Mouse (Mus musculus): ENCODE results near the gene Cldn10.
"Not testable (repeated sequence)": the region's sequence is repeated elsewhere in the genome, so short reads cannot be mapped to it uniquely, and the experiment has no call there.

Gene Cldn10

DNA sequence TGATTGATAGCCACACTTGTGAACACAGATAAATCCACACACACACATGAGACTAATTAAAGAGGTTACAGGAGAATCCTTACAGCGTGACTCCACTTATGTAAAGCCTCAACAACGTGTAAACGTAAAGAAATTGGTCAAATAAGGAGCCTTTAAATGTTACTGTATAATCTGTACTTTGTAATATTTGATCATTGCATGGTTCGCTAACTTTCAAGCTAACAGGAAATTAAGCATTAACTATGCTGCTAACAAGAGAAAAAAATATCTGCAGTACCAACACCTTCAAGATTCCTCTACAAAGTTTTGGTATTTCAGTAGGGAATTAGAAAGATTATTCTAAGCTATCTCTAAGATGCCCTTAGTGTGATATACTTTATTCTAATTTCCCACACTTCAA, at the start of gene Cldn10:
TSS of gene Cldn10 (plus strand) at position 288 of the 400 bp plus-strand sequence.
- no peak for DNase-seq (ENCODE audit: inconsistent ontology term)

DNA sequence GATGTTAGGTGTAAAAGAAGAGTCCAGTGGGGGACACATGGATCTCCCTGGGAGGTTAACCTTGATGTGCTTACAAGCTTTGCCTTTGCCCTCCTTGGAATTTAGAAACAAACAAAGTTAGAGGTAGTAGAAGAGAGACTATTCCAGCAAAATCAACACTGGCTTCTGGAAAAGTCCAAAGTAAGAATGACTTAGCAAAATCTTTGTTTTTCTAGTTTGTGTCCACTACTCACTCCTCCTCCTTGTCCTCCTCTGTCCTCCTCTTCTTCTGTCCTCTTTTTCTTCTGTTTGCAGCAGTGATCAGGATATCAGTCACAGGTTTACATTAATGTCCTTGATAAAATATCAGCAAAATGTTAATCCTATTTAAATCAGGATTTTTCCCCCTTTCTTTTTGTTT, 45.9 kb upstream of the Cldn10 start:
- no peak for DNase-seq (ENCODE audit: inconsistent ontology term)

DNA sequence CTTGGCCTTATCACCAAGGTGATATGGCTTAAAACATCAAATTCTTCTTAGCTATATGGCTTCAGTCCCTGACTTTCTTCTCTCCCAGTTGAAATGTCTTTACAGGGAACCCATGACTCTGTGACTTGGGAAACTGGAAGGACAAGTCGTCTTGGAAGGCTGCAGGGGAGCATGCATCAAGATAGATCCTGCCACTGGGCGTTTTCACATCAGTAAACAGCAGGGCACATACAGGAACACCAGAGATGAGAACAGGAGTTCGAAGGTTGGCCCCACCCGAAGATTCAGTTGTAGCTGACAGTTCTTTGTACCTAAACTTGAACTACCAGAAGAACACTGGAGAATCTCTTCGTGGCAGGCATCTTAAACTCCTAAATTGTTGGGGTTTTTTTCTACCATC, 44.8 kb upstream of the Cldn10 start:
- DNase-seq (ENCODE audit: inconsistent ontology term): no peak

DNA sequence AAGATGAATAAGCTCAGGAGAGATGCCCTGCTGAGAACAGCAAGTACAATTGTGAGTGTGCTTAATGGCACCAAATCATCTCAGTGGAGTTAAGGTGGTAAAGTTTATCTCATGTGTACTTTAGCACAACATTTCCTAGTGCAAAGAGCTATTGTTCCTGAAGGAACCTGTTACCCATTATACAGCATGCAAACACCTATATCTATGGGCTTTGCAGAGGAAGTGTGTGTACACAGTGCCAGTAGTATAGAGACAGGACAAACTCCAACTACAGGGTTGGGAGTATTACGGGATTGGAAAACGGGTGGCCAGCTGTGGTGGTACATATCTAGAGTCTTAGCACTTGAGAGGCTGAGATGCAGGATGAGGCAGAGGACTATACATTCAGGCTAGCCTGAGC, 38.6 kb upstream of the Cldn10 start:
- no peak for DNase-seq (ENCODE audit: inconsistent ontology term)

DNA sequence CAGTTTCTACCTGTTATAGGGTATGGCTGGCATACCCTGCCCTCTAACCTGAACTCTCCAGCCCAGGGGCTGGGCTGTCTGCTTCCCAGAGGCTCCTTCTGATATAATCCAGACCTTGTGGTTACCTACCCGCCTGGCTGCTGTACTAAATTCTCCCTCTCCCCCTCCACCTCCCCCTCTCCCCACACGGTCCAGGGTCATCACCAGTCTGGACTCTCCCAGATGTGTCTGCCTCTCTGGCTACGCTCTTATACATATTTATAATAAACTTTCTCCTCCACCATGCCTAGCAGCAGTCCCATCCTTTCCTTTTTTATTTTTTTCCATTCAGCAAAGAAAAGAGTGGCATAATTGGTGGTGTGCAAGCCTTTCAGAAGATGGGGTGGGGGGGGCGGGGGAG, 38.0 kb upstream of the Cldn10 start:
- DNase-seq (ENCODE audit: inconsistent ontology term): no peak

DNA sequence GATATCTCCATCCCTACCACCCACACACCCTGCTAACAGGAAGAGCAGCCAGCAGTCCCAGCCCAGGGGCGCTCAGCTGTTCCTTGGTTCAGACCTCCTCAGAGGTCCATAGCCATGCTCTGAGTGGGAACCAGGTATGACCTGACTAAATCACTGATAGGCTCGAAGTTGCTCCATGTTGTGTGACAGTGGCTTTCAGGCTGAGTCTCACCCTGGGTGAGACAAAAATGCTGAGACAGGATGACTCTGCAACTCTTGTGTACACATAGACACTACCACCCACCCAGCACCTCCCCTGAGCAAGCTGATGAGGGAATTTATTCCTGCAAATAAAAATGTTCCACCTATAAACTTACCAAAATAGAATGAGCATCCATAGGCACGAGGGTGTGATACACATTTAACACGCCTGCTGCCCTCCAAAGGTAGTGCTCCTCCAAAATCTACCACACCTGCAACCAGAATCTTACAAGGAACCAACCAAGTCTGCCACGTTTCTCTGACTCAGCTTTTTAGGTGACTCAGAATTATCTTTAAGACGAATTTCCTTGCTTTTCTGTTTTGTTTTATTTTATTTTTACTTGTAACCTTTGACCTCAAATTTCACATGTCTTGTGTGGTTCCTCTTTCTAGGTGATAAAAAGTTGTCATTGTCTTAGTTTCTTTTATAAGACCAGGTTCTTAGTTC, 37.1 kb upstream of the Cldn10 start:
- no peak for DNase-seq (ENCODE audit: inconsistent ontology term)

DNA sequence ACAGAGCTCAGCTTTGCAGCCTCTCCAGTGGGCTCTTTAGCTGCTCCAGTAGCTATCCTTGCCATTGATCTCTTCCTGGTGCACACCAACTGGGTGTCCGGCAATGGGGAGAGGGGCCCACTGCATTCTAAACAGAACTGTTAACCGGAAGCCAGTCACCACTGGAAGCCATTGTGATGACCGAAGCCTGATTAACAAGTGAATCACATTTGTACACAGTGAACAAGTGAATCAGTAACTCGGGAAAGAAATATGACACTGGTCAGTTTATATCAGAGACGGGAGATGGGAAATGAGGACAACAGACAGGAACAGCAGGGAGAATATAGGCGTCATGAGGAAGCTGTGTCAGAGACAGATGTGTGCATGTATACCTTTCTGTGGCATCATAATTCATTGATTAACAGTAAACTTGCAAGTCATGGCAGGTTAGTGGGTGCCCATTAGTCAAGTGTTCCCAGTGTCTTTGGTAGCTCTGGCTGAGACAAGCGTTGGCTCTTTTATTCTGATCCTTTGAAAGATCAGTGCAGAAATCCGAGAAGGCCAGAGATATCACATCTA, 36.4 kb upstream of the Cldn10 start:
- DNase-seq (ENCODE audit: inconsistent ontology term): no peak

DNA sequence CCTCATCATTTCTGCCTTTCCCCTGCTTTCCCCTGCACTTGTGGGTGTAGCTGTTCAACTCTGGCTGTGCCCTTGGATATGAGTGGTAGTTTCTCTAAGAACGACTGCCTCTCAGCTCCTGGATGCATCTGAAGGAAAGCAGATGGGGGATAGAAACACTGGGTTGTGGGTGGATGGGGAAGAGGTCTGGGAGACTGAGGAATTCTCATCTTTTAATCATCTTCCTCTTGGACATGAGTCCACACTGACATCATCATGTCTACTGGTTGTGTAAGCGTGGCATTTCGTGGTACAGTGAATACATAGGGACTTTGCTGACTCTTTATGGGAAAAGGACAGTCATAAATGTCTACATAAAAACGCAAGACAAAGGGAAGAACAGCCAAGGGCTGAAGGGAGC, 31.7 kb upstream of the Cldn10 start:
- no peak for DNase-seq (ENCODE audit: inconsistent ontology term)

DNA sequence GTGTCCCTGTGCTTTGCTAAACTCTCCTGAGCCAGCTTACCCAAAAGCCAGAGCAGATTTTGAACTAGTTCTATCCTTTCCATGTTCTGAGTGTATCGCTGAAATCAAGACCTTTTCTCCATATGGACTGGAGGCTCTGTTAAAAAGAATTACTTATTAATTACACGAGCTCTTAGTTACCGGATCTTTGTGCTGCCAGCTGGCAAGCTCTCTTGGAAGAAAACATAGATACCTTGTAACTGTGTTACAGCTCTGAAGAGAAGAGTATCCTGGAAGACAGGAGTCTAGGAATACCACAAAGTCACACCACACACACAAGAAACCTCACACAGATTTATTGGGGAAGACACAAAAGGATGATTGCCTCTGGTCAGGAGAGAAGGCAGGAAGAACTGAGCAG, 31.1 kb upstream of the Cldn10 start:
- DNase-seq (ENCODE audit: inconsistent ontology term): no peak

DNA sequence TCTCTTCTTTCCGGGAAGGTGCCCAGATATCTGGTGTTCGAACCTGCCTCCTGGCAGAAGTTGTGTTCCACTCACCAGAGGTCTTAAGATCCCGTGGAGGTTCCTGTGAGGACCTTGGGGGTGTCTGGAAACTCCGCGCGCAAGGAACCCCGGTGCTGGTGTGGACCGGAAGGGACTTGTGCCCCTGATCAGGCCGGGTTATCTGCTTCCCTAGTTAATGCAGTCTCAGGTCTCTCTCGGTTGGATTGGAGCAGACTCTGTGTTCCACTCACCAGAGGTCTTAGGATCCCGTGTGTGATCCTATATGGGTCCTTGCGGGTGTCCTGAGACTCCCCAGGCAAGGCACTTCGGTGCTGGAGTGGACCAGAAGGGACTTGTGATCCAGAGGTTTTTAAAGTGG, 24.3 kb upstream of the Cldn10 start:
- not testable (repeated sequence) for DNase-seq (ENCODE audit: inconsistent ontology term)

DNA sequence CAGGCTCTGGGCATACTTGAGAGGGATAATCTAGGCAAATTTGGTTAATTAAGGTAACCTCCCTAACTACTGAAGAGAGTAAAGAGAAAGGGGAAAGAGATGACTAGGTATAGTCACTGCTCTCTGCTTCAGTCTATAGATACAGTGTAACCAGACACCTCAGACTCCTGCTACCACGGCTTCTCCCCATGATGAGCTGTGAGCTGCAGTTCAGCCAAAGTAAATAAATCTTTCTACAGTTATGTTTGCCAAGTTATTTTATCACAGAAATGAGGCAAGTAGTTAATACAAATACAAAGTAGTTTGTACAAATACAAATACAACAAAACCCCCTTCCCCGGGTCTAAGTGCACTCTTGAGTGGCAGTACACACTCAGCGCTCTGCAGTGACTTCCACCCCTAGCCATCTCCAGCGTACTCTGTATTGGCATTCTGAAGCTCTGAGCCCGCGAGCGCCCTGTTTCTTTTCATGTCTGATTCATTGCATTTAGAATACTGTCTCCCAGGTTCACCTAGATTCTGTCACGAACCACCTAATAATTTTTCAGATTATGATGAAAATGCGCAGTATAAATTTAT, 23.7 kb upstream of the Cldn10 start:
- no peak for DNase-seq (ENCODE audit: inconsistent ontology term)

DNA sequence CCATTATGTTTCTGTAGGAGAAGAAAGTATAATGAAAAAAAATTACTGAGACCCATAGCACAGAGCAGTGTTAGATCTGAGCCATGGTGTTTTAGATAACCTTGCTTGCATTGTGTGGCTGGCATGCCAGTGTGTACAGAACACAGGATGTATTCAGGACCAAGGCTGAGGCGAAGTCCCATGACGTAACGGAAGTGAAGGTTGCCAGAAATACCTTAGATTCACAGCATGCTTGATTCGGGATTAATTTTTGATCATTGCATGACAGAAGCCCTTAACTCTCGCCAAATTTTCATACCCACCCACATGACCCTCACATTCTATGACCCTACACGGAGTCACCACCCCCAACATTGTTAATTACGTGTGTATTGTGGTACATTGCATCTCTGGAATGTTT, 22.4 kb upstream of the Cldn10 start:
- peak; percentile 92 for DNase-seq (ENCODE audit: inconsistent ontology term)

DNA sequence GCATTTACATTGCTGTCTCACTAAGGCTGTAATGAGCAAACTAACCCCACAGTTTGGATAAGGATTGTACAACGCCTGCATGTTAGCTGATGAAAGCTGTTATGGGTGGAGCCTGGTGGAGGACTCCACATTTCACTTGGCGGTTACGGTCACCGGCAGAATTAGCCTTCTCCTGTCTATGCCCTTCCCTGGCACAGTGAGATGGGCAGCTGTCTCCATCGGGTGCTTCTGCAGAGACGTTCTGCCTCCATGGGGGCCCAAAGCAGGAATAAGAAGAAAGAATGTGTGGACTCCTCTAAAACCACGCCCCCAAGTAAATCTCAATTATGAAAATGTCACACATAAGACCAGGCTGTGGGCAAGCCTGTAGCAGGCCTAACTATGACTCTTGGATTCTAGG, 21.8 kb upstream of the Cldn10 start:
- DNase-seq (ENCODE audit: inconsistent ontology term): peak; percentile 22

DNA sequence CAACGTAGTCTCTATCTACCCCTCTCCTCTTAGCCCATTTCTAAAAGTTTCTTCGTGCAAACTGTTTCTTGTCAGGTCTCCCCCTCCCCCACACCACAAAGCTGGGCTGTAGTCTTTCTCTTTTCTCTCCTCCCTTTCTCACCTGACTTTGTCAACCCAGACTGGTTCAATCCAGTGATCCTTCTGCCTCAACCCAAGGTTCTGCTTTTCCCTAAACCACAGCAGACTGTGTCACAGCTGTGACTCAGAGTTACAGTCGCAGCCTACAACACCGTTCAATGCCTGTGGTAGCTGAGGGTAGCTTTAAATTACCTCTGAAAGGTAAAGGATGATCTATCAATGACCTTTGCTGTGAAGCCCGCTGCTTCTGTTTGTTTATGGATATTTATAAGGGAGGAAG, 21.3 kb upstream of the Cldn10 start:
- no peak for DNase-seq (ENCODE audit: inconsistent ontology term)

DNA sequence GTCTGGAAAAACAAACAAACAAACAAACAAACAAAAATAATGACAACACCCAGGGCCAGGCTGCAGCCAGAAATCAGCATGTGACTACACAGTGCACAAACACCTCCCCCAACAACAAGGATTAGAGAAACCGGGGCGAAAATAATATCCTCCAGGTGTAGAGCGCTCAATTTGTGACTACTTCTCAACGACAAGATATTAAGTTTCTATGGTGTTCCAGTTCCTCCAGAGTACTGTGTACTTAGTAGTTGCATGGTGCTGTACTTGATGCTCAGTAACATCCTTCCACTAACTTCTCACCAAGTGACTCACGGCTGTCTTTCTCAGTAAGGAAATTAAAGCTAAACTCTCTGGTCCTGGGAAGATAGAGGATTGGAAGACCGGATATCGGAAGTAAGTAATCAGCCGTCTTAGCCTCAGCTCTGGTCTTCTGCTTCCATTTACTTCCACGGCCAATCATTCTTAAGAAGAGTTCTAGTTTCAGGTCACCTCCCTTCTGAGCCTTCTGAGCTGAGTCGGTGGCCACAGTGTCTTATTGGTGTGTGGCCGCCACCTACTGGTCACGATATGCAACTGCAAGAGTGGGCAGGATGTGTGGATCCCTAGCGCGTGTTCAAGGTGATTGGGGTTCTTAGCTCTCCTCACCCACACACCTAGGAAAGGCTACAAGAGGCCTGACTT, 19.9 kb upstream of the Cldn10 start:
- peak; percentile 56 for DNase-seq (ENCODE audit: inconsistent ontology term)

DNA sequence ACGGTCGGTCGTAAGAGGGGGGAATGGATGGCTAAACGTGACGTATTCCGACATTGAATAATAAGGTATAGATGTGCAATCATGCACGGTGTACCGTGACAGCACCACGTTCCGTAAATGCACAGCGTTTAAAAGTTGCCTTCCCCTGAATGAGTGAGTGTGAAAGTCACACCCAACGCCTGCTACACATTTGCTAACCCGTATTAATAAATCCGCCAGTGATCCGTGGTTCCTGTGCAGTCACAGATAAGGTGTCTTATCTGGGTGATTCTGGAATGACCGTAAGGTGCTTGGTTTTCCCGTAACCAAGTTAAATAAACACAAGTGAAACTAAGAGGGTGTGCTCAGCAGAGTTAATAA, 19.4 kb upstream of the Cldn10 start:
- no peak for DNase-seq (ENCODE audit: inconsistent ontology term)

DNA sequence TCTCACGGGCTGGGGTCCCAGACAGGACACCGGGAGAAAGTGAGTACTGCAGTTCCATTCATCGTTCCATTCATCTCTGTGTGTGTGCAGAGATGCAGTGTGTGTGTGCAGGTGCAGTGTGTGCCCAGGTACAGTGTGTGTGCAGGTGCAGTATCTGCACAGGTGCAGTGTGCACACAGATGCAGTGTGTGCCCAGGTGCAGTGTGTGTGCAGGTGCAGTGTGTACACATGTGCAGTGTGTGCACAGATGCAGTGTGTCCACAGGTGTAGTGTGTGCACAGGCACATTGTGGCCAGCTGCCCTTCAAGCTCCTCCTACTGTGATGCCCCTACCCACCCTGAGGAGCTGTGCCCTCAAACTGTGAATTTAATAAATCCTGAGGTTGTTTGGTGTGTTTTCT, 14.0 kb upstream of the Cldn10 start:
- DNase-seq (ENCODE audit: inconsistent ontology term): no peak

DNA sequence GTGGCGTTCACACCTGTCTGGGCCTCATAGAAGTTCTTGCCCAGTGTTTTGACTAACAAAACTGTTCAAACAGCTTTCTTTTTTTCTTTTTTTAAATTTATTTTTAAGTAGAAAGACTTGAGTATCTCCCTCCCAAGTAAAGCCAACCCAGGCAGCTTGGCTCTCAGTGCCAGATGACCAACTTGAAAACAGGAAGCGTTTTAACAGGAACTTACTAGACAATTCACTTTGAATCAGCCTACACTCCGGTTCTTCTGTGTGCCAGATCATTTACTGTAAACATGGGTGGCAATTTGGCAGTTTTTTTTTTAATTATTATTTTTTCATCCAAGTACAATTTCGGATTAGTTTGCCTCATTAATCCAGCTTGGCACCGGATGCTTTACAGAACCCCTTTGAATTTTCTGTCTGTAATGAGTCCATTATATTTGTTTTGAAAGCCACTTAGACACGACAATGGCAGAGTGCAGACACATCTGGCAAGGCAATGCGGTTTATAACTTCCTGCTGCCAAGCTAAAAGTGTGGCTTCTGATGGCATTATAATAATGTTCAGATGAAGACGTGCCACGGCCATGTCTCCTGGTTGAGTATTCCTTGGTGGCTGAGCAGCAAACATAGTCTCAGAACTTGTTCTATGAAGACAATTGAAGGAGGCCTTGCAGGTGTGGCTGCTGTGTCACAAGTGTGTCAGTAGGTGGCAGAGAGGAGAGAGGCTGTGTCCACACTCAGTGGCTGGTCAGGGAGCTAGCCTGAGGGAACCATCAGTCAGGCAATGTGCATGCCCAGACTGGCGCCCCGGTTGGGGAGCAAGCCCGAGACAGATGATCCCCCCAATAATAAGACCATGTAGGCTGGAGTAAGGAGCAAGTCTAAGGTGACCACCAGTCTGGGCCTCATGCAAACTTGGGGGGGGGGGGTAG, 12.9 kb upstream of the Cldn10 start:
- DNase-seq (ENCODE audit: inconsistent ontology term): peak; percentile 60

DNA sequence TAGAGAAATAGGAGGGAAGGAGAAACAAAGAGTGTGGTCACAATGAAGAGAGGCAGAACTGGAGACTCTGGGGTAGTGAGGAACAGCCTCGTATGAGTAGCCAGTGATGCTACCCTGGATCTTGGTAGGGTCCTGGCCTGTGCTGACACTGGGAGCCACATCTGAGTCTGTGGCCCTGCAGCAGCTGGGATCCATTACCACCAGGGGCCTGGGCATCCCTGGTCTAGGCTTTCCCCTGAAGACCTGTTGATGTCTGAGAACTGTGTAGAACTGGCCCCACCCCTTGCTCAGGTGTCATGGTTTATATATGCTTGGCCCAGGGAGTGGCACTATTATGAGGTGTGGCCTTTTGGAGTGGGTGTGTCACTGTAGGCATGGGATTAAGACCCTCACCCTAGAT, 12.2 kb upstream of the Cldn10 start:
- DNase-seq (ENCODE audit: inconsistent ontology term): no peak

DNA sequence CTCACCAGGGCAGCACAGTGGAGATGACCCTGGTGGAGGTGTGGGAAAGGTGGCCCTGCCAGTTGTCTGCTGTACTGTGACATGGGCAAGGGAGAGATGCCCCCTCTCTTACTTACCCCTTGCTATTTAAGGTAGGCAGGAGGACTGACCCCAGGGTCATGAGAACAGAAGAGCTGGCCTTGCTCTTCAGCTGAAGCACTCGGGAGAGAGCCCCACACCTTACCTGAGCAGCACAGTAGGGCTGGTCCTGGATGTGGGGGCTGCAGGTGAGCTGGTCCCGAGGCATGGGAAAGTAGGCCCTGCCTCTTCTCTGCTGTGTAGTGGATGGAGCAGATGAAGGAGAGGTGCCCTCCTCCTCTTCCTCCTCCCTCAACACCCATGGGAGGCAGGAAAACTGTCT, 11.3 kb upstream of the Cldn10 start:
- no peak for DNase-seq (ENCODE audit: inconsistent ontology term)

DNA sequence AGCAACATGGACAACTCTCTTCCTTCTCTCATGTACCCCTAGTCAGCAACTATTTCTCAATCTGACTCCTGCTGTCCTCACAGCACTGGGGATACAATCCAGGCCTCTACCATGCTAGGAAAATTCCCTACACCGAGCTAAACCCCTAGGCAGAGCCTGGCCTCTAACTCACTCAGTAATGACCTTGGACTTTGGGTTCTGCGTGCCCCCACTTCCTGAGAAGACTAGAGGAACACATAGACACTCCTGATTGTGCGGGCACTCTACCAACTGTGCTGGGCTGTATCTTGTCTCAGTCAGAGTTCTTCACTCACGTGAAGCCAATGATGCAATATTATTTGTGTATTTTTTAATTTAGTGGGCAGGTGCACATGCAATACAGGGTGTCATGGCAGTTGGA, 10.2 kb upstream of the Cldn10 start:
- no peak for DNase-seq (ENCODE audit: inconsistent ontology term)

DNA sequence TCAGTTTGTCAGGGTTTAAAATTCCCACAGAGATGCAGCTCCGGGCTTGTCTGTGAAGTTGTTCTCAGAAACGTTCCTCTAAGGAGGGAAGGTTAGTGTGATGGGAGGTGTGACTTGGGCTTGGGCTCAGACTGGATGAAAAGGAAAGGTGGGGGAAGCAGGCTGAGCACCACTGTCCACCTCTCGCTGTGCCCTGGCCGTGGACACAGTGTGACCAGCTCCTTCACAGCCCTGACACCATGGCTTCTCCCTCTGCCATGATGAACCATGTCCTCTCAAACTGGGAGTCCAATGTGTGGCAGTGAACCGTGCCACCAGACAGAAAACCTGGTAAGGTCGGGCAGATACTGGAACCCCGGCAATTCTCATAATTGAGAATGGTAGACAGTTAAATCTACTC, 6.1 kb upstream of the Cldn10 start:
- no peak for DNase-seq (ENCODE audit: inconsistent ontology term)

Measured in Muller cell, postnatal 12 days (primary cell).